Mouse (Mus musculus): ENCODE measurements around the gene Car2.

Gene Car2

DNA sequence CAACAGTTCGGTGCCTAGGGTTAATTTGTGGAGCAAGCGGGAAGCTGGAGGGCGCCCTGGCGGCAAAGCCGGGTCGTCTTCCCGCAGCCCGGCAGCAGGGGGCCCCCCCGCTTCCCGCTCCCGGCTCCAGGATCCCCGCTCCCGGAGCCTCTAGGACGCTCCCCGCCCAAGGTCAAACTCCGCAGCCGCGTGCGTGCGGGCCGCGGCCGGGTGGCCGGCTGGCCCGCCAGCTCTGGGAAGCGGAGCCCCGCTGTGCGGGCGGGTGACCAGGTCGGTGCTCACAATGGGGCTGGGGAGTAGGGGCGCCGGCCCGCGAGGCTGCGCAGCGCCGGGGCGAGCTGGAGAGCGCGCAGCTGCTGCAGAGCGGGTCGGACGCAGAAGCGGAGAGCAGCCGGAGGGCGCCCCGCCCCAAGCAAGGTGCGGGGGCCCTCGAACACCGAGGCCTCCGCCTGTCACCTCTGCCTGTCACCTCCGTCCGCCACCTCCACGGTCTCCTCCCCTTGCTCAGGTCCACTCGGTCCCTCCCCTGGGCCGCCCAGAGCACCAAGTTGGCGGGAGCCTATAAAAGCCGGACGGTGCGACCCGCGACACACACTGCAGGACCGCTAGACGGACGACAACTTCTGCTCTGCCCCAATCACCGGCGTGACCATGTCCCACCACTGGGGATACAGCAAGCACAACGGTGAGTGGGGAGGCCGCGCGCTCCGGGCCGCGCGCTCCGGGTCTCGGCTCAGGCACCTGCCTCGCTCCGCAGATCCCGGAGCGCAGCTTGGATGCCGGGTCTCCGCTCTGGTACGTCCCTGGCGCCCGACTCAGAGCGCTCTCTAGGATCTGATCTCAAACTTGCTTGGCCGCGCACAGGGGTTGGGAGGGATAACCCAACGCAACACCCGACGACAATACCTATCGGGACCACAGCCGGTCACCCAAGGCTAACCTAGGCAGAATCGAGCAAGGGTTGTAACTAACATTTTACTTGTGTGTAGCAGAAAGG is at the start of gene Car2:
TSS of gene Car2 (plus strand) at position 172 of the 997 bp plus-strand sequence.
- peak; percentile 78 for DNase-seq (ENCODE audit: low spot score)

DNA sequence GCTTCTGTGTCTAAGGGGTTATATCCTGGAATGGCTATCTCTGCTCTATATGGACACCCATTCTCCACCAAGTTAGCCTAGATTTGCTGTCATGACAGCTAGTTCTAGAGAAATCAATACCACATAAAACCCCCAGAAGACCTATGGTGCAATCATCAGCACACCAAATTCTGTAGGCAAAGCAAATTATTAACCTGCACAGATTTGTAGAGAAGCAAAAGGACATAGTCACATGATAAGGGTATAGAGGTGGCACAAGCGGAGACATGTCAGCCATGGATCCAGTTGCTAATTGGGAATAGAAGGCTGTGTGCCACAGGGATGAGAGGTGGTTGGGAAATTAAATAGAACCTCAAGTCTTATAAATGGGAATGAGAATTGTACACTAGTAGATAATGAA is 47.1 kb upstream of the Car2 start:
- no peak for DNase-seq (ENCODE audit: low spot score)

DNA sequence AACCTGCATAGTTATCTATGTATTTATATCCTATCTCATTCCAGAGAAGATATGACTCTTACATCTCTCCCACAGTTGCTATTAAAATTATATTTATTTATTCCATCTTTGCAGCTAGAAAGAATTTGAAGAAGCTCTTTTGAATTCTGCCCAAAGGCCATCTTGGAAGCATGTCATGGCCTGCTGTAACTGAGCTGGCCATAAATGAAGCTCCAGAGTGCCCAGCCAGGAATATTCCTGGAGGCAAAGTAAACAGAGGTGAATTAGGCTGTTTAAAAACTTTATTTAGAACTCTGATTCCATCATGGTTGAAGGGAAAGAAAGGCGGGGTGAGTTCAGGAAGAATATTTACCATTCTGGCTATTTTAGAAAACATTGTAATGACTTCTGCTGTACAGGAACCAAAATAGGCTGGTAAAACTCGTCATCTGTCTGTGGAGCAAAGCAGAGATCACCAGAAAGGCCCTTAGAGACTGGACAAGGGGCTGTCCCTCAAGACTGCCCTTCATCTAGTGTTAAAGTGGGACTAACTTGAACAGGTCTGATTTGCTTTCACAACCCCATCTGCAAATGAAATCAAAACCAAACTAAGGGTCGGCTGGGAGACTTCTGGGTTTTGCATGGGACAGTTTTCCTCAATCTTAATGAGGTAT is 46.5 kb upstream of the Car2 start:
- DNase-seq (ENCODE audit: low spot score) = no peak

DNA sequence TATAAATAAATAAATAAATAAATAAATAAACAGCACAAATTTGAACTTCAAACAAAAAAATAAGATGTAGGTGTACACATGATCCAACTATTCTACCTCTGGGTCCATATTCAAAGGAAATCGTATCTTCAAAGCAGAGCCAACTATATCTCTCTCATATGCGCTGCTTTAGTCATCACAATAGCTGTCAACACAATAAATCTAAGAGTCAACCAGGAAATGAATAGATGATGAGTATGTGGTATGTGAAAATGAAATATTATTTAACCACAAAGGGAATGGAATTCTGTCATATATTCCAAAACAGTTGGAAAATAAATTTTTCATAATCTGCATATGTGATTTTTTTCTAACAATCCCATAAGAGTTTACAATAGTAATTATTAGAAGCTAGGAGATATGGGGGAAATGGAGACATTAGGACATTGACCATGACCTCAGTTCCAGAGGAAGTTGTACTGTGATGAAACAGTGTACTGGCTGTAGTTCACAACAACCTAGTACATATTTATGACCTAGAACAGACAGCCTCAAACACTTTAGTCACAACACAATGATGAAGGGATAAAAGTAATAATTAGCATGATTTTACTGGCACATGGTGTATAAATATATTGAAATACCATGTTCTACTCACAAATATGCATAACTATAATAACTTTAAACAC is 37.4 kb upstream of the Car2 start:
- no peak for DNase-seq (ENCODE audit: low spot score)

DNA sequence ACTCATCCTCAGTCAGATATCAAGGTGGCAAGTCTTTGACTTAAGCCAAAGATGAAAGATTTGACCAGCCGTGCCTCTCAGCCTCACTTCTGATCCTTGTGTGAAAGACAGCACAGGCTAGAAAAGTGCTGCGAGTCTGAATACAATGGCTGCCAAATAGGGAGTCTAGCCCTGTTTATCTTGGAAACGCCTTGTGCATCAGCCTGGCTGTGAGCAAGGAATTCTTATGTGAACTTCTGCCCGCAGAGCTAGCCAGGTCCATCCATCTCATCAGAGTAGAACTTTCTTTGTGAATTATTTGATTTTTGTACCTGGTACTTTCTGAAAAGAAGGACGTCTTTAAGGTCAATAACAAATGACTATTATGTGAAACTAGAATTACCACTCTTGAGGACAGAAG is 32.1 kb upstream of the Car2 start:
- DNase-seq (ENCODE audit: low spot score) = no peak

DNA sequence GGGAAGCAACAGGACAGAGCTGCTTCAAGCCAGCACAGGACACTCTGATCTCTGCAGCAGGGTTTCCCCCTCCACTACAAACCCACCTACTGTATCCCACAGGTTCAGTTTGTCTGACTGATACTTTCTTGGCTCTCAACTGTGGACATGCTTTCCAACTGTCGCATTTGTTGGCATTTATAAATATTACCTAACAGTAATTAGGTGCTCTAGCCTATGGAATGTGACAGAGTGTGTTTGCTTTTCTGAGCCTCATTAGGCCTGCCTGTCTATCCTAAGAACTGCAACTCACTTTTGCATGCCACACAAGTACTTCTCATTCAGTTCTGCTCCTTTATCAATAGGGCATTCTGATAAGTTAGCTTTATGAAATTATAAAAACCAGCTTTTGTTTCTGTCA is 31.6 kb upstream of the Car2 start:
- no peak for DNase-seq (ENCODE audit: low spot score)

DNA sequence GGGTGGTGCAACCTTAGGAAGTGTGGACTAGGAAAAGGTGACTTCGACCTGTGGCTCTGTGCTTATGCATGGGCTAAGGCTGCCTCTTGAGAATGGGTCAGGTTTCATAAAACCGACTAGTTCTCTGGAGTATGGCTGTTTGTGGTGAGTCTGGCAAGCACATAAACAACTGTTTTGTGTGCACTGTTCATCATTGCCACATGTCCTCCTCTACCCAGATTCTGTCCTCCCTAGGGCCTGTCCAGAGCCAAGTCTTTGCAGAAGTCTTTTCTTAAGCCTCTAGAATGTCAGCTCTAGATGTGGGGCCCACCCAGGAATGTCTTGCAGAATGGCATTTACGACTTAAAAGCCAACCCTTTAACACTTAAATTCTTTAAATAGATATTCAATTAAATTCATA is 28.2 kb upstream of the Car2 start:
- DNase-seq (ENCODE audit: low spot score) = no peak

DNA sequence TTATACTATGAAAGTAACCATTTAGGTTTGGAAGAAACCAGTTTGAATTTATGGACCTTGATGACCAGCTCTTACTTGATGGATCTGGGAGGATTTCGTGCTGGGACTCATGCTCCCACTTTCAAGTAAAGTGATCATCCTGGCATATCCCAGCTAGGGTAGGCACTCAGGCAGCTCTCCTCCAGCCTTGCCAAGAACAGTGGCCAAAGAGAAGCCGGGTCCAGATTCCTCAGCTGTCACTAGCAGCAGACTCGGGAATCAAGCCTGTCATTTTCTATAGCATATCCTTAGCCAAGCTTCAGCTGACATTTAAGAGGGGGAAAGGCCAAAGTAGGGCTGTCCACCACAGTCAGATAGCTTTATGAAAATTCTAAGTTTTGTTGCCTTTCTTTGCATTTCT is 25.8 kb upstream of the Car2 start:
- no peak for DNase-seq (ENCODE audit: low spot score)

DNA sequence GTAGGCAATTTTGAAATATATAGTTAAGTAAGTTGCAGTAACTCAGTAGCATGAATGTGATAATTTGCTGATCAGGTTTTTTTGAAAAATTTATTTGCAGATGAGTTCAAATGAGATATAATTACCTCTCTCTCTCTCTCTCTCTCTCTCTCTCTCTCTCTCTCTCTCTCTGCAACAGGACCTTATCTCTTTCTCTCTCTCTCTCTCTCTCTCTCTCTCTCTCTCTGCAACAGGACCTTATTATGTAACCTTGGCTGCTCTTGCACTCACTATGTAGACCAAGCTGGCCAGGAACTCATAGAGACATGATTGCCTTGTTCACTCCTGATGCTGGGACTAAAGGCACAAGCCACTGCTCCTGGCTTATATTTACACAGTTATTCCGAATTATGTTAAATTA is 24.9 kb upstream of the Car2 start:
- DNase-seq (ENCODE audit: low spot score) = no peak

DNA sequence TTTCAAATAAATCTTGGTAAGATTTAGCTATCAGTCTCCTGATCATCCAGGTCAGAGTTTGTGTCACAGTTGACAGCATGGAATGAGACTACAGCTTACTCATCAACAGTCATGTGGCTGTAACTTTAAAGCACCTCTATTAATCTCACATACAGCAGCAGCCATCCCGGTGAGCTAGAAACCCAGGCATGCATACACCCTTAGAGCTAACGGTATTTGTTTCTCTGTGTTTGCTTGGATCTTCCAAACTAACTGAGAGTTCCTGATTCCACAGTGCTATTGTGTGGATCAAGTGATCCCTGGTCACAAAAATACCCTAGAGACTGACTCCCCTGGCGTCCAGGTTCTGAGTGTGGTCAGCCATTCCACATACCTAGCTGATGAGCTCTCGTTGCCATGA is 24.3 kb upstream of the Car2 start:
- no peak for DNase-seq (ENCODE audit: low spot score)

DNA sequence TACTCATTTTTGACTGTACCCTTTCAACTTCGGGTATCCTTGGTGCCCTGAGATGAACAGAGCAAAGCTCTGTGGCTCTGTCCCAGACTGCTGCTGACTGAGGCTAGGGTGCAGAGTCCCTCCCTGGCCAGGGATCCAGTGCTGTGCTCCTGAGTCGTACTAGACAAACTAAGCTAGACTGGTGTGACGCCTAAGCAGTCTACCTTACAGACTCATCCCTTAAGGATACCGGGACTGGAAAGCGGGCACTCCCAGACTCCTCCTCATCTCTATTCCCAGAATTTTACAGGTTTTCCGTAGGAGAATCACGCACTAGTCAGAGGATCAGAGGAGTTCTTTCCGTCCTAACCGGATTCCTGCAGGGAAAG is 23.4 kb upstream of the Car2 start:
- no peak for DNase-seq (ENCODE audit: low spot score)

DNA sequence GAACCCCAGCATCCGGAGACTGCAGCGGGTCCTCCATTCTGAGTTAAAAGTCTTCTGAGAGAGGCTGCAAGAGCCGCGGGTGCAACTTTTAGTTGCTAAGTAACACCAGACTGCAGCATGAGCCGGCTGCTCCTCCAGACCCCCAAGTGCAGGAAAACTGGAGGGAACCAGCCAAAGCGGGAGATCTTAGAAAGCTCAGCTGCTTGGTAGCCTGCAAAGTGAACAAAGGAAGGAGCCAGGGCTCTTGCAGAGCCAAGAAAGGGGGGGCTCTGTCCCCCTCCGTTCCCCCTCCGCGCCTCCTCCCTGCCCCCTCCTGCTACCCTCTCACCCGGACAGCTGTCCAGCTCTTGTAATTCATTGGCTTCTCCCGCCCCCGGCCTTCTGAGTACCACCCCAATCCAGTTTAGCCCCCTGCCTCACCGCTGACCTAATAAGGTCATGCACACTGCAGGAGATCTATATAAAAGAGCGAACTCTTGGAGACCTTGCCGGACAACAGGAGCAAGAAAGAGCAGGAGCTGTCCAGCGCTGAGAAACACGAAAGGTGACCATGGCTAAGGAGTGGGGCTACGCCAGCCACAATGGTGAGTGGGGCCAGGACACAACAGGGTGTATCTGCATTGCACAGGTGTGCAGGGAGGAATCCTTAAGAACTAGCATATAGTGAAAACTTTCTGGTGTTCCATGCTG is 22.9 kb upstream of the Car2 start, which contains the start of gene Car3:
TSS of gene Car3 (plus strand) at position 491 of the 690 bp plus-strand sequence.
- no peak for DNase-seq (ENCODE audit: low spot score)

DNA sequence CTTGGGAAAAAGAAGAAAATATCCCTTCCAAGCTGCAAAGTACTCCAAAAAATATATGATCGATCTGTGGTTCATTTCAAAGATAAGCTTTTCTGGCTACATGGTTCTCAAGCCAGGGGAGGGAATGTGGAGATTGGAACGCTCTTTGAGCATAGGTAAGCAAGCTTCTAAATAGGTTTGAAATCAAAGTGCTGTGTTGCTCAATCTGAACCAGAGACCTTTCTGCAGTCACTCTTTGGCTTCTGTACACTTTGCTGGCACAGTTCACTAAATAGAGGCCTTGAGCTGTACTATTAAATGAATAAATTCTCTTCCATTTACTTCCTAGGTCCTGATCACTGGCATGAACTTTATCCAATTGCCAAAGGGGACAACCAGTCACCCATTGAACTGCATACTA is 22.2 kb upstream of the Car2 start:
- no peak for DNase-seq (ENCODE audit: low spot score)

DNA sequence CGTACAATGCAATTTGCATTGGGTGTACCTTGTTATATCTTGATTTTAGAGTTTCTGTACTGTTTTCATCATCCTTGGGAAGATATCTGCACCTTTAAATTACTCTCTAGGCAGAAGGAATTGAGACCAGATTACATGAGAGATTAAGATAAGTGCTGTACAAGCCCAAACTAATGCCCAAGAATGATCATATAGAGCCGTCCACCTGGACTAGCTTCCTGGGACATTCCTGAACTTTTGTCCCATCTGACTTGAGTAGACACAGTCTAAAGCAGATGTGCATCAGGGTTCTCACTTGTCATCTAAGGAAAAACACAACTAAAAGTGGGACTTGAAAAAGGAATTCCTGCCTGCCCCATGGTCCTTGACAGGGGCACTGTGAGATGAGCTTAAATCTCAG is 20.1 kb upstream of the Car2 start:
- DNase-seq (ENCODE audit: low spot score) = no peak

DNA sequence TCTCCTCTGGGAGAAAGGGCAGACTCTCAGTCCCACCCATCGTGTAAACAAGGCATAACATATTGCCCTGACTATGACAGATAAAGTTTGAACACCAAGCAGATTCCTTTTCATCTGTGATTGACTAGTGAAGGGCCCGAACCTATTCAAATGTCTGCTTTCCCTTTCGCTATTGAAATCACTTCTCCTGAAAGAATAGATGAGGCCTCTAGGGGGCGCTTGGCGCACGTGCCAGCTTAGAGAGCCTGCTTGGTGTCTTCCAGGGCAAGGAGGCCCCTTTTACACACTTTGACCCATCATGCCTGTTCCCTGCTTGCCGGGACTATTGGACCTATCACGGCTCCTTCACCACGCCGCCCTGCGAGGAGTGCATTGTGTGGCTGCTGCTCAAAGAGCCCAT is 16.3 kb upstream of the Car2 start:
- DNase-seq (ENCODE audit: low spot score) = no peak

DNA sequence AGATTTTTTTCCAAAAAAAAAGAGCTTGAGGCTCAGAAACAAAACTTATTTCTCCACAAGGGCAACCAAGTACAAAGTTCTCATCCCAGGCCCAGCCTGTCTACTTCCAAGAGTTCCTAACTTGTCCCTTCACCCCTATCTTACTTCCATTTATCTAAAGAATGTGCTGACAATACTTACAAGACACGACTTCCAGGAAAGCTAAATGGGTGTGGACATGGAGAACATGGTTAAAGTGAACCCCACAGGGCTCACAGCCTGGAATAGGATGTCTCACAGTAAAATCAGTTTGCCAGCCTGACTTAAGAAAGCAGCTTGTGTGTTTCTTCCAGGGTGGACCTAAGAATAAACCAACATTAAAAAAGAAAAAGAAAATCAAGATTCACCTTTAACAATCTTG is 15.5 kb upstream of the Car2 start:
- DNase-seq (ENCODE audit: low spot score) = no peak

DNA sequence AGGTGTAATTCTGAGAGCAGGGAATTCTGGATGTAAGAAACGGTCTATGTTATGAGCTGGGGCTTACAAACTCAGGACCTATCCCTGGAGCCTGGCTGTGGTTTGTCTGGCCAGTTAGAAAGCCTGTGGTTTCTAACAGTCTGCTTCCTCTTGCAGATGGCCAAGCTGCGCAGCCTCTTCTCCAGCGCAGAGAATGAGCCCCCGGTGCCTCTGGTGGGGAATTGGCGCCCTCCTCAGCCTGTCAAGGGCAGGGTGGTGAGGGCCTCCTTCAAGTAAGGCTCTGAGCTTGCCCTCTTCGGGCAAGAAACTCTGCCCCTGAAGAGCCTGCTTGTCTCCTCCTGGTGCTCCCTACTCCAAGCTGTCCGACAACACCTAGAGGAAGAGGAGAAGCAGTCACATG is 14.7 kb upstream of the Car2 start:
- DNase-seq (ENCODE audit: low spot score) = no peak

DNA sequence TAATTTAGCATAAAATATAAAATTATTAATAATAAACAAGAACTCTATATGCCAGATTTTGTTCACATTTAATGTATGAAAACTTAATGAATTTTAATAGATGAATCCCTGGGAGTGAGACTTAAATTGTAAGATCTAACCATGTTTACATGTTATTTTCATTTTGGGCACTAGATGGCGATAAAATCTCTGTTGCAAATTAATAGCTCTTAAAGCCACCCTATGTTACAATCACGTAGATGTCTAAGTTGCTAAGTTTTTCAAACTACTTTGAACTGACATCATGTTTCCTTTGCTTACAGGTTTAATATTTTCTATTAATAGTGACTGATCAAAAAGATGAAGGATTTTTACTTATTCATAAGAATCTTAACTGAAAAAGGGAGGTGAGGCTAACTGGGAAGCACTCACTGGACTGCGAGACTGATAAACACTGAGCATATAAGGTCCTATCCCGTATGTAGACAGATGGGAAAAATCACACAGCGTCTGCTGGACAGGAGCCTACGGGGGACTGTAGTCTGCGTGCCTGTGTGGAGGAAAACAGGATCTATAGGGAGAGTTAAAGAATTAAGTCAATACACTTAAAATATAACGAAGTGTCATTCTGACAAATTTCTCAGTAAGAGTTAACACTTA is 11.6 kb upstream of the Car2 start:
- DNase-seq (ENCODE audit: low spot score) = peak; percentile 81

DNA sequence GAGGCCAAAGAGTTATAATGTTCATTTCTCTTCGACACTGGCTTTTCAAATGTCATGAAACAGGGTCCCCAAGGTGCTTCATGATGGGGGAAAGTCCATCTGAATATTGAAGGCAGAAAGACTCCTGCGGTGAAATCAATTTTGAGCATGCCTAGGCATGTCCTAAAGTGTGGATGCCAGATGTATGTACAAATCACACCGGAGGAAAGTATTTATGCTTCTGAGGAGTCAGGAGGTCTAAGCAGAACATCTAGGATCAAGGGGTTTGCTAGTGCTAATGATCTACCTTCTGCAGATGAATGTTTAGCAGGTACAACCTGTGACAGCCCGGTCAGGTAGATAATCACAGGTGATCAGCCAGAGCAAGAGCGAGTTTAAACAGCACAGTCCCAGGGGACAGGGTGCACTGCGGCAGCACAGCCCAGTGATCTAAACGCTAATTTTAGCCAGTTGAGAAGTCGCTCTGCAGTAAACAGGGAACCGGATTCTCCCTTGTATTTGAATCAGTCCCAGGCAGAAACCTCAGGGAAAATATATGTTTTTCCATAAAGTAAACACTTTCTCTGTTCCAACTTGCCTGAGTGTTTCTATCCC is 9.7 kb upstream of the Car2 start:
- no peak for DNase-seq (ENCODE audit: low spot score)

DNA sequence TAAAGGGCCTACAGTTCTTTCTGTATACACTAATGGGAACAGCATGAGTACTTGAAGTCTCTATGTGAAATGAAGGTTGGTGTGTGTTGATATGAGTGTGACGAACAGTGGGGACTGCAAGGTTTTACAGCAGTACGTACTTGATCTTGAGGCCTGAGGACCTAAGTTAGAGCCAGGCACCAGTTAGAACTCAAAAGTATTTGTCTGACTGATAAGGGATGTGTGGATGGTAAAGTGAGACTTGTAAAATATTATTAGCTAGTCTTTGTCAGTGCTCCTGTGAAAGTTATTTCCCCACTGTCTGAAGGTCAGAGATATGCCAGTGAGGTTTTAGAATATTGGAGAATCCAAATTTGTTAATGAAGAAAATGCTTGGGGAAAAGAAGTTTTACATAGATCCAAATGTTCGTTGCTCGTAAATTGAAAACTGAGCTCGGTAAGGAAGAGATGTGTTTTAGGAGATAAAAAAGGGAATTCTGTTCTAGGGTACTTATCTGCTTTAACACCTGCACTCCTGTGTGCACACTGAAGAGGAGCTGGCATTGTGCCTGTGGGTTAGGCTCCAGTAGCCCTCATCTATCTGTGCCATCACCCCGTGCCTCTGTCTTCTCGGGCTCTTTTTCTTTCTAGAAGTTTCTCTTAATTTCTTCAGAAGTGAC is 8.7 kb upstream of the Car2 start:
- DNase-seq (ENCODE audit: low spot score) = peak; percentile 84

DNA sequence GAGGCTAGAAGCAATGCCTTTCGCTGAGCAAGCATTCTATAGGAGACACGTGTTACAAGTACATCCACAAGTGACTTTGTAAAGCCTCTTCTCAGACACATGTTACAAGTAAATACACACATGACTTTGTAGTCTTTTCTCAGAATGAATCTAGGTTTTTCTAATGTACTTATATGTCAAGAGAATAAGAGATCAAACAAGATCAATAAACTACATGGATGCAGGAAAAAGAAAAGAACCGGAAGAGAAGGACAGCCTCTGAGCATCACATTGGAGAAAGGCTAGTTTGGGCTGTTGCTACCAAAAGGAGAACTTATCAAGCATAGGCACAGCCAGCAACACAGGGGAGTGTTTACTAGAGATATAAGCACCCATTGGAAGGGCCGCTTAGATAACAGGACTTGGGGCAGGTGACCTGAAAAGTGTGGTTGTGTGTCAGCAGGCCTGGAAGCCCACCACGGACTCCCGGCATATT is 7.3 kb upstream of the Car2 start:
- DNase-seq (ENCODE audit: low spot score) = peak; percentile 88
